Mouse (Mus musculus): Measurements from ENCODE around the gene Ptgfrn. TPM values are rescaled to one million over a fixed set of nuclear protein-coding genes. Genes with fewer than 3 reads are reported as not detected.

The Ptgfrn gene
- polyA plus RNA-seq, 1 experiment from 2014 or later = 3.5 TPM

- WGBS = 91% methylated on average over 7 of the region's 7 CpGs
- Histone ChIP-seq H3K4me2 (replicated peaks; ENCODE audit: low read depth, low read length) (no peak overlapping the region), H3K27ac (ENCODE audit: low read depth, low read length) (no peak overlapping the region), H3K4me3 (ENCODE audit: low read depth, low read length) (no peak overlapping the region), H3K27me3 (ENCODE audit: control insufficient read depth, insufficient read depth, low read length) (no peaks in the 10 kb centered on the region), H3K9ac (ENCODE audit: low read depth, low read length) (no peak overlapping the region), H3K36me3 (ENCODE audit: control insufficient read depth, insufficient read depth, low read length) (no peaks in the 10 kb centered on the region), H3K9me3 (ENCODE audit: control insufficient read depth, low read length) (no peaks in the 10 kb centered on the region), H3K4me1 (replicated peaks; ENCODE audit: control insufficient read depth, insufficient read depth, low read length) (no peaks in the 10 kb centered on the region)
- DNase-seq (ENCODE audit: low spot score) (no peak), ATAC-seq (ENCODE audit: low FRiP score) (no peak)
Observed at GRCm38 (mm10) chr3:101102106-101102505, 8.0 kb downstream of the Ptgfrn start.

DNA sequence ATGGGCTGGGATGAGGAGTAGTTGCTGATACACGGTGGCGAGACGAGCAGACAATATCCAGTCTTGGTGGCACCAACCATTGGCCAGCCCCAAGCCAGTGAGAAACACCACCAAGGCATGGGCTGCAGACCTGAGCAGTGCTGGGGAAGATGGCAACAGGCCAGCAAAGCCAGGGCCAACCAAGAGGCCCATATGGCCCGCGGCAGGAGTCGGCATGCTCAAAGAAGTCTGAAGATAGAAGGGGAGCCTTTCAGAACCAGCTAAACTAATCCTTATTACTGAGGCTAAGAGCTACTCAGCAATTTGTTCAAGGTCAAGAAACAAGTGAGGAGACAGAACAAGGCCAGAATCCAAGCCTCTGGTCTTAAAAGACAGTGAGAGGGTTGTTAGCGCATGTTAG, 8.9 kb downstream of the Ptgfrn start:
- ATAC-seq (ENCODE audit: low FRiP score) = no peak
- WGBS = 93% methylated on average over 7 of the region's 7 CpGs
- no peak for DNase-seq (ENCODE audit: low spot score)
- Histone ChIP-seq H3K9me3 (ENCODE audit: control insufficient read depth, low read length) (no peaks in the 10 kb centered on the region), H3K4me3 (ENCODE audit: low read depth, low read length) (no peak overlapping the region), H3K36me3 (ENCODE audit: control insufficient read depth, insufficient read depth, low read length) (no peaks in the 10 kb centered on the region), H3K27me3 (ENCODE audit: control insufficient read depth, insufficient read depth, low read length) (no peaks in the 10 kb centered on the region), H3K9ac (ENCODE audit: low read depth, low read length) (no peak overlapping the region), H3K4me1 (replicated peaks; ENCODE audit: control insufficient read depth, insufficient read depth, low read length) (no peaks in the 10 kb centered on the region), H3K27ac (ENCODE audit: low read depth, low read length) (no peak overlapping the region), H3K4me2 (replicated peaks; ENCODE audit: low read depth, low read length) (no peak overlapping the region)

- Histone ChIP-seq H3K36me3 (ENCODE audit: control insufficient read depth, insufficient read depth, low read length) (no peaks in the 10 kb centered on the region), H3K4me2 (replicated peaks; ENCODE audit: low read depth, low read length) (no peak overlapping the region), H3K9ac (ENCODE audit: low read depth, low read length) (no peak overlapping the region), H3K27ac (ENCODE audit: low read depth, low read length) (no peak overlapping the region), H3K4me1 (replicated peaks; ENCODE audit: control insufficient read depth, insufficient read depth, low read length) (no peaks in the 10 kb centered on the region), H3K27me3 (ENCODE audit: control insufficient read depth, insufficient read depth, low read length) (no peaks in the 10 kb centered on the region), H3K4me3 (ENCODE audit: low read depth, low read length) (no peak overlapping the region), H3K9me3 (ENCODE audit: control insufficient read depth, low read length) (no peaks in the 10 kb centered on the region)
- WGBS = 86% methylated on average over 9 of the region's 9 CpGs
- DNase-seq (ENCODE audit: low spot score) (no peak), ATAC-seq (ENCODE audit: low FRiP score) (no peak)
Observed at GRCm38 (mm10) chr3:101099701-101100357, 10.2 kb downstream of the Ptgfrn start.

GRCm38 (mm10) chr3:101098073-101098472, 12.0 kb downstream of the Ptgfrn start:
- 73% methylated on average over 4 of the region's 4 CpGs for WGBS
- DNase-seq (ENCODE audit: low spot score) (no peak), ATAC-seq (ENCODE audit: low FRiP score) (no peak)
- Histone ChIP-seq H3K9me3 (ENCODE audit: control insufficient read depth, low read length) (no peaks in the 10 kb centered on the region), H3K27ac (ENCODE audit: low read depth, low read length) (no peak overlapping the region), H3K27me3 (ENCODE audit: control insufficient read depth, insufficient read depth, low read length) (no peaks in the 10 kb centered on the region), H3K4me2 (replicated peaks; ENCODE audit: low read depth, low read length) (no peak overlapping the region), H3K36me3 (ENCODE audit: control insufficient read depth, insufficient read depth, low read length) (no peaks in the 10 kb centered on the region), H3K4me3 (ENCODE audit: low read depth, low read length) (no peak overlapping the region), H3K9ac (ENCODE audit: low read depth, low read length) (no peak overlapping the region), H3K4me1 (replicated peaks; ENCODE audit: control insufficient read depth, insufficient read depth, low read length) (no peaks in the 10 kb centered on the region)

GRCm38 (mm10) chr3:101097146-101097800, 12.8 kb downstream of the Ptgfrn start:
- H3K27me3 ChIP-seq (ENCODE audit: control insufficient read depth, insufficient read depth, low read length) = no peaks in the 10 kb centered on the region
- H3K4me2 ChIP-seq (replicated peaks; ENCODE audit: low read depth, low read length) = no peak overlapping the region
- H3K9ac ChIP-seq (ENCODE audit: low read depth, low read length) = no peak overlapping the region
- DNase-seq (ENCODE audit: low spot score) = no peak
- H3K27ac ChIP-seq (ENCODE audit: low read depth, low read length) = no peak overlapping the region
- H3K9me3 ChIP-seq (ENCODE audit: control insufficient read depth, low read length) = no peaks in the 10 kb centered on the region
- no peak overlapping the region for H3K4me3 ChIP-seq (ENCODE audit: low read depth, low read length)
- no peak for ATAC-seq (ENCODE audit: low FRiP score)
- 83% methylated on average over 9 of the region's 9 CpGs for WGBS
- no peaks in the 10 kb centered on the region for H3K4me1 ChIP-seq (replicated peaks; ENCODE audit: control insufficient read depth, insufficient read depth, low read length)
- no peaks in the 10 kb centered on the region for H3K36me3 ChIP-seq (ENCODE audit: control insufficient read depth, insufficient read depth, low read length)

- ATAC-seq (ENCODE audit: low FRiP score) = no peak
- no peaks in the 10 kb centered on the region for H3K4me1 ChIP-seq (replicated peaks; ENCODE audit: control insufficient read depth, insufficient read depth, low read length)
- no peaks in the 10 kb centered on the region for H3K27me3 ChIP-seq (ENCODE audit: control insufficient read depth, insufficient read depth, low read length)
- WGBS = 79% methylated on average over 5 of the region's 5 CpGs
- no peak overlapping the region for H3K27ac ChIP-seq (ENCODE audit: low read depth, low read length)
- H3K4me3 ChIP-seq (ENCODE audit: low read depth, low read length) = no peak overlapping the region
- no peaks in the 10 kb centered on the region for H3K36me3 ChIP-seq (ENCODE audit: control insufficient read depth, insufficient read depth, low read length)
- no peak overlapping the region for H3K9ac ChIP-seq (ENCODE audit: low read depth, low read length)
- H3K9me3 ChIP-seq (ENCODE audit: control insufficient read depth, low read length) = no peaks in the 10 kb centered on the region
- H3K4me2 ChIP-seq (replicated peaks; ENCODE audit: low read depth, low read length) = no peak overlapping the region
- DNase-seq (ENCODE audit: low spot score) = no peak
Observed at GRCm38 (mm10) chr3:101095761-101096449, 14.2 kb downstream of the Ptgfrn start.

- H3K9ac ChIP-seq (ENCODE audit: low read depth, low read length) = no peak overlapping the region
- H3K27me3 ChIP-seq (ENCODE audit: control insufficient read depth, insufficient read depth, low read length) = no peaks in the 10 kb centered on the region
- no peaks in the 10 kb centered on the region for H3K9me3 ChIP-seq (ENCODE audit: control insufficient read depth, low read length)
- DNase-seq (ENCODE audit: low spot score) (no peak), ATAC-seq (ENCODE audit: low FRiP score) (no peak)
- H3K27ac ChIP-seq (ENCODE audit: low read depth, low read length) = no peak overlapping the region
- H3K4me2 ChIP-seq (replicated peaks; ENCODE audit: low read depth, low read length) = no peak overlapping the region
- no peak overlapping the region for H3K4me3 ChIP-seq (ENCODE audit: low read depth, low read length)
- H3K4me1 ChIP-seq (replicated peaks; ENCODE audit: control insufficient read depth, insufficient read depth, low read length) = no peaks in the 10 kb centered on the region
- no peaks in the 10 kb centered on the region for H3K36me3 ChIP-seq (ENCODE audit: control insufficient read depth, insufficient read depth, low read length)
- 75% methylated on average over 13 of the region's 13 CpGs for WGBS
Observed at GRCm38 (mm10) chr3:101092202-101092601, 17.9 kb downstream of the Ptgfrn start.

DNA sequence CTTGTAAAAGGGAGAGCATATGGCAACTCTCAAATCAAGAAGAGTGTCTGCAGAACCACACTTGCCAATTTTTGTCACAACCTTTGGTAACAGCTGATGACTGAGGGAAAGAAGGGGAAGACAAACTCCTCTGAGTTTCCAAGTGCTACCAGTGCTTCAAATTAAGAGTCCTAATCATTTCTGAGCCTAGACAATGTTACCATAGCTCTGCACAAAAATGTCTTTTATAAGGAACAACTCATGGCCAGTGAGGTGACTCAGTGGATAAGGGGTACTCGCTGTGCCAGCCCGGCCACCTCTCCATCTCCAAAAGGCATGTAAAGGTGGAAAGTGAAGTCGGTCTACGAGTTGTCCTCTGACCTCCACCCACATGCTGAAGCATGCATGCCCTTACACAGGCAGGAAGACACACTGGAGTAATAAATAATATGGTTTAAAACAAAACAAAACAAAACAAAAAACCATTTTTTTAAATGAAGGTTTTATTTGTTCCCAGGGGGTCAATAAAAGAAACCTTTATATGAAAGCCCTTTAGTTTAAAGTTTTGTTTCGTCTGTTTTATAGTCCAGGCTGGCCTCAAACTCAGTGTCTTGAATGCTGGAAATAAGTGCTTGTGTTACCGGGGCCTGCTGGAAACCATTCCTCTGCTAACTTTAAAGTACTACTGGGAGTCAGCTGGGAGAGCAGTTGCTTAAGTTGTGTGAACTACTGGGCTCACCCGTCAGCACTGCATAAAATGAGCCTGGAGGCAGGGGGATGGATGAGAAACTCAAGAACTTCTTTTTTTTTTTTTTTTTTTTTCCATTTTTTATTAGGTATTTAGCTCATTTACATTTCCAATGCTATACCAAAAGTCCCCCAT, 23.3 kb downstream of the Ptgfrn start:
- Histone ChIP-seq H3K27ac (ENCODE audit: low read depth, low read length) (no peak overlapping the region), H3K9me3 (ENCODE audit: control insufficient read depth, low read length) (no peaks in the 10 kb centered on the region), H3K4me1 (replicated peaks; ENCODE audit: control insufficient read depth, insufficient read depth, low read length) (no peaks in the 10 kb centered on the region), H3K36me3 (ENCODE audit: control insufficient read depth, insufficient read depth, low read length) (no peaks in the 10 kb centered on the region), H3K27me3 (ENCODE audit: control insufficient read depth, insufficient read depth, low read length) (no peaks in the 10 kb centered on the region), H3K4me2 (replicated peaks; ENCODE audit: low read depth, low read length) (no peak overlapping the region), H3K4me3 (ENCODE audit: low read depth, low read length) (no peak overlapping the region), H3K9ac (ENCODE audit: low read depth, low read length) (no peak overlapping the region)
- 80% methylated on average over 7 of the region's 7 CpGs for WGBS
- DNase-seq (ENCODE audit: low spot score) (no peak), ATAC-seq (ENCODE audit: low FRiP score) (no peak)

Measured in hindbrain, embryonic 11.5 days (tissue).